Mouse (Mus musculus): ENCODE results near the gene Intu. TPM values are rescaled to one million over a fixed set of nuclear protein-coding genes. Genes with fewer than 3 reads are reported as not detected.
A peak's percentile ranks its signal among the peaks of the same experiment; 100 is the strongest.

Intu gene
- polyA plus RNA-seq, 1 experiment from 2014 or later: 2.3 TPM

- Histone ChIP-seq H3K4me1 (no peaks in the 10 kb centered on the region), H3K27ac (no peak overlapping the region), H3K4me2 (no peak overlapping the region), H3K36me3 (0 out of 2 replicates have a peak, but pooled peaks cover 7% of the 10 kb centered on the region), H3K4me3 (no peak overlapping the region), H3K9ac (no peak overlapping the region), H3K27me3 (no peaks in the 10 kb centered on the region), H3K9me3 (no peaks in the 10 kb centered on the region)
- ATAC-seq (ENCODE audit: insufficient number of reproducible peaks, low FRiP score, low TSS enrichment, low read depth): no peak
- 92% methylated on average over 6 of the region's 6 CpGs for WGBS
These were observed 160.5 kb downstream of the Intu start for GRCm38 (mm10) chr3:40691566-40691965.

- no peak overlapping the region for H3K4me2 ChIP-seq
- no peaks in the 10 kb centered on the region for H3K9me3 ChIP-seq
- no peaks in the 10 kb centered on the region for H3K4me1 ChIP-seq
- H3K9ac ChIP-seq: no peak overlapping the region
- no peak overlapping the region for H3K27ac ChIP-seq
- H3K36me3 ChIP-seq: peaks cover 11% of the 10 kb centered on the region
- no peak overlapping the region for H3K4me3 ChIP-seq
- no peak for ATAC-seq (ENCODE audit: insufficient number of reproducible peaks, low FRiP score, low TSS enrichment, low read depth)
- WGBS: 92% methylated on average over 10 of the region's 10 CpGs
- no peaks in the 10 kb centered on the region for H3K27me3 ChIP-seq
These were observed 162.3 kb downstream of the Intu start for GRCm38 (mm10) chr3:40693435-40693834.

GRCm38 (mm10) chr3:40693960-40694359 is 162.9 kb downstream of the Intu start:
- Histone ChIP-seq H3K9me3 (no peaks in the 10 kb centered on the region), H3K9ac (no peak overlapping the region), H3K4me1 (no peaks in the 10 kb centered on the region), H3K4me2 (no peak overlapping the region), H3K27me3 (no peaks in the 10 kb centered on the region), H3K4me3 (no peak overlapping the region), H3K27ac (no peak overlapping the region), H3K36me3 (peaks cover 14% of the 10 kb centered on the region)
- ATAC-seq (ENCODE audit: insufficient number of reproducible peaks, low FRiP score, low TSS enrichment, low read depth): no peak
- 86% methylated on average over 7 of the region's 7 CpGs for WGBS

GRCm38 (mm10) chr3:40694438-40694837 is 163.4 kb downstream of the Intu start:
- no peak for ATAC-seq (ENCODE audit: insufficient number of reproducible peaks, low FRiP score, low TSS enrichment, low read depth)
- Histone ChIP-seq H3K4me1 (no peaks in the 10 kb centered on the region), H3K4me2 (no peak overlapping the region), H3K27me3 (no peaks in the 10 kb centered on the region), H3K36me3 (peaks cover 14% of the 10 kb centered on the region), H3K9me3 (no peaks in the 10 kb centered on the region), H3K9ac (no peak overlapping the region), H3K4me3 (no peak overlapping the region), H3K27ac (no peak overlapping the region)
- WGBS: 51% methylated on average over 2 of the region's 2 CpGs

GRCm38 (mm10) chr3:40695162-40695561 is 164.1 kb downstream of the Intu start:
- no peak overlapping the region for H3K4me3 ChIP-seq
- H3K27ac ChIP-seq: no peak overlapping the region
- H3K4me2 ChIP-seq: no peak overlapping the region
- 100% methylated on average over 2 of the region's 2 CpGs for WGBS
- no peaks in the 10 kb centered on the region for H3K9me3 ChIP-seq
- H3K36me3 ChIP-seq: peaks cover 14% of the 10 kb centered on the region
- no peaks in the 10 kb centered on the region for H3K27me3 ChIP-seq
- H3K4me1 ChIP-seq: no peaks in the 10 kb centered on the region
- H3K9ac ChIP-seq: no peak overlapping the region
- ATAC-seq (ENCODE audit: insufficient number of reproducible peaks, low FRiP score, low TSS enrichment, low read depth): no peak

- H3K4me1 ChIP-seq: no peaks in the 10 kb centered on the region
- 73% methylated on average over 3 of the region's 3 CpGs for WGBS
- H3K27ac ChIP-seq: no peak overlapping the region
- no peaks in the 10 kb centered on the region for H3K9me3 ChIP-seq
- no peak overlapping the region for H3K4me3 ChIP-seq
- no peaks in the 10 kb centered on the region for H3K27me3 ChIP-seq
- ATAC-seq (ENCODE audit: insufficient number of reproducible peaks, low FRiP score, low TSS enrichment, low read depth): no peak
- H3K4me2 ChIP-seq: no peak overlapping the region
- peaks cover 11% of the 10 kb centered on the region for H3K36me3 ChIP-seq
- no peak overlapping the region for H3K9ac ChIP-seq
These were observed 167.7 kb downstream of the Intu start for GRCm38 (mm10) chr3:40698834-40699233.

- no peak for ATAC-seq (ENCODE audit: insufficient number of reproducible peaks, low FRiP score, low TSS enrichment, low read depth)
- Histone ChIP-seq H3K4me3 (no peak overlapping the region), H3K4me2 (no peak overlapping the region), H3K36me3 (peaks cover 2% of the 10 kb centered on the region; the same call in 1 of the 2 replicates), H3K4me1 (no peaks in the 10 kb centered on the region), H3K9ac (no peak overlapping the region), H3K27ac (no peak overlapping the region), H3K27me3 (no peaks in the 10 kb centered on the region), H3K9me3 (no peaks in the 10 kb centered on the region; the same call in 1 of the 2 replicates)
- 81% methylated on average over 5 of the region's 5 CpGs for WGBS
These were observed 173.8 kb downstream of the Intu start for GRCm38 (mm10) chr3:40704816-40705430.

- Histone ChIP-seq H3K27me3 (no peaks in the 10 kb centered on the region), H3K9me3 (no peaks in the 10 kb centered on the region; the same call in 1 of the 2 replicates), H3K4me1 (no peaks in the 10 kb centered on the region), H3K36me3 (no peaks in the 10 kb centered on the region), H3K27ac (no peak within 1 kb of the TSS), H3K9ac (no peak within 1 kb of the TSS), H3K4me3 (no peak within 1 kb of the TSS), H3K4me2 (no peak within 1 kb of the TSS)
- no peak for ATAC-seq (ENCODE audit: insufficient number of reproducible peaks, low FRiP score, low TSS enrichment, low read depth)
- 90% methylated on average over 30 of the region's 30 CpGs for whole genome bisulfite sequencing
These were observed 177.6 kb downstream of the Intu start, which contains the start of gene Slc25a31 for GRCm38 (mm10) chr3:40708655-40709054. Gene Slc25a31, plus strand, starts transcription at chr3:40708855.

GRCm38 (mm10) chr3:40716056-40716455 is 185.0 kb downstream of the Intu start:
- ATAC-seq (ENCODE audit: insufficient number of reproducible peaks, low FRiP score, low TSS enrichment, low read depth): no peak
- no peaks in the 10 kb centered on the region for H3K9me3 ChIP-seq
- 23% methylated on average over 1 of the region's 1 CpGs for WGBS
- H3K9ac ChIP-seq: no peak overlapping the region
- H3K27me3 ChIP-seq: no peaks in the 10 kb centered on the region
- H3K27ac ChIP-seq: no peak overlapping the region
- H3K4me1 ChIP-seq: no peaks in the 10 kb centered on the region
- no peak overlapping the region for H3K4me3 ChIP-seq
- H3K36me3 ChIP-seq: no peaks in the 10 kb centered on the region
- no peak overlapping the region for H3K4me2 ChIP-seq

- Histone ChIP-seq H3K4me2 (no peak overlapping the region), H3K27me3 (no peaks in the 10 kb centered on the region), H3K4me3 (no peak overlapping the region), H3K27ac (no peak overlapping the region), H3K9ac (no peak overlapping the region), H3K9me3 (no peaks in the 10 kb centered on the region), H3K36me3 (no peaks in the 10 kb centered on the region), H3K4me1 (no peaks in the 10 kb centered on the region)
- no peak for ATAC-seq (ENCODE audit: insufficient number of reproducible peaks, low FRiP score, low TSS enrichment, low read depth)
- 80% methylated on average over 3 of the region's 3 CpGs for WGBS
These were observed 187.9 kb downstream of the Intu start for GRCm38 (mm10) chr3:40719022-40719421.

GRCm38 (mm10) chr3:40738381-40738912 is 207.4 kb downstream of the Intu start:
- no peak overlapping the region for H3K27ac ChIP-seq
- no peaks in the 10 kb centered on the region for H3K27me3 ChIP-seq
- H3K9ac ChIP-seq: no peak overlapping the region
- no peak overlapping the region for H3K4me2 ChIP-seq
- ATAC-seq (ENCODE audit: insufficient number of reproducible peaks, low FRiP score, low TSS enrichment, low read depth): no peak
- H3K4me1 ChIP-seq: no peaks in the 10 kb centered on the region
- no peaks in the 10 kb centered on the region for H3K9me3 ChIP-seq
- H3K36me3 ChIP-seq: no peaks in the 10 kb centered on the region
- WGBS: 74% methylated on average over 6 of the region's 6 CpGs
- H3K4me3 ChIP-seq: no peak overlapping the region

- peak within 1 kb of the TSS; percentile 33; the same call in 1 of the 2 replicates for H3K27ac ChIP-seq
- H3K9me3 ChIP-seq: no peaks in the 10 kb centered on the region
- H3K4me2 ChIP-seq: peak within 1 kb of the TSS; percentile 99
- H3K4me3 ChIP-seq: peak within 1 kb of the TSS; percentile 72
- peak within 1 kb of the TSS; percentile 58 for H3K9ac ChIP-seq
- ATAC-seq (ENCODE audit: insufficient number of reproducible peaks, low FRiP score, low TSS enrichment, low read depth): no peak; the same call in 1 of the 2 replicates
- H3K36me3 ChIP-seq: no peaks in the 10 kb centered on the region
- 22% methylated on average over 16 of the region's 16 CpGs for WGBS
- peaks cover 5% of the 10 kb centered on the region for H3K27me3 ChIP-seq
- peaks cover 17% of the 10 kb centered on the region for H3K4me1 ChIP-seq
These were observed 213.1 kb downstream of the Intu start, which contains the start of gene Hspa4l for GRCm38 (mm10) chr3:40744024-40744835. Gene Hspa4l, plus strand, starts transcription at chr3:40744495.

Measured in limb, embryonic 15.5 days (tissue).